In the genomic region with DNA sequence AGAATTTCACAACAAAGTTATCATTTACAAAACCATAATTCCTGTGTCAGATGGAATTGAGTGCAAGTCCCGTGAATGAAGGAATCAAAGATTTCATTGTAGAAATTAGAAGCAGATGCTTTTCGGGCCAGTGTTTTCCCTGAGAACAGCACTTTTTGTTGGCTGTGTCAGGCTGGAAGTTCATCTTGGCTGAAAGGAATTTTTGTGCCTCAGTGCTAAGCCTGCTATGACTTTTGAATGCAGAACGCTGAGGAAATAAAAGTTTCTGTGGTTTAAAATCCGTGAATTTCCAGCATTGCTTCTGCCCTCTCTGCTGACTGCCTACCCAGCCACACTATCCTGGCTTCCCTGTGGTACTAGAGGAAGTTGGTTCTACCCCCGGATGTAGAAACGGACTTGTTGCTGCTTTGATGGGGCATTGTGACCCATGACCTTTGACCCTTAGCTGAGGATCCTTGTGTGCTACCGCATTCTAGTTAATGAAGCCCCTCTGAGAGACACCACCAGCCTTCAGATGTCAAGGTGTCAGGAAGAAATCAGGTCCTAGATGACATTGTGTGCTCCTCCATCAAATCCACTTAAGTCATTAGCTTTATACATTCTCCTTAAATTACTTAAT, we compare ENCODE assay signal across 20 mouse cellular contexts. TPM values are rescaled to one million over a fixed set of nuclear protein-coding genes. Genes with fewer than 3 reads are reported as not detected.
DNase-seq lines count a peak whose midpoint lies in the region; ATAC-seq and TF ChIP-seq lines count a peak whose summit lies in the region.
"Had no signal": no experiment of that assay in that cellular context is flagged by ENCODE, and none has a peak within 500 bp of the region (broad histone marks: within the 10 kb centered on the region; RNA-seq: fewer than 3 reads in every experiment).

No protein-coding gene starts in this region.

- TF ChIP-seq POLR2A in embryonic fibroblast, embryonic 13.5 days (IDR thresholded peaks at IDR 0.05; ENCODE audit: low read depth, low read length), result no peak

- no peak for ATAC-seq in heart, postnatal 0 days (ENCODE audit: insufficient read depth, low read depth)
- ATAC-seq in midbrain, embryonic 15.5 days (replicated peaks), result no peak
- ATAC-seq in liver, embryonic 11.5 days (replicated peaks; ENCODE audit: low FRiP score), result no peak
- ATAC-seq in inflammation-experienced regulatory T-cells, adult 6 months, result no peak
- ATAC-seq: forebrain, embryonic 15.5 days; liver, postnatal 0 days had no signal

- H3K4me1 ChIP-seq in heart, postnatal 0 days (ENCODE audit: control insufficient read depth, insufficient read depth), result peaks cover 31% of the 10 kb centered on the region
- H3K4me1 ChIP-seq in brown adipose tissue, adult 24 weeks (ENCODE audit: control insufficient read depth, insufficient read depth, insufficient read length, low read length), result peaks cover 7% of the 10 kb centered on the region; the same call in 1 of the 2 replicates
- peaks cover 27% of the 10 kb centered on the region for H3K4me1 ChIP-seq in embryonic fibroblast, embryonic 13.5 days (ENCODE audit: control insufficient read depth, insufficient read depth, low read length)
- peaks cover 5% of the 10 kb centered on the region; the same call in 1 of the 2 replicates for H3K4me1 ChIP-seq in midbrain, embryonic 15.5 days
- H3K4me1 ChIP-seq in liver, embryonic 11.5 days (replicated peaks; ENCODE audit: control insufficient read depth, insufficient read depth, low read length), result peaks cover 5% of the 10 kb centered on the region; the same call in 1 of the 2 replicates
- H3K4me1 ChIP-seq: forebrain, embryonic 15.5 days; midbrain, embryonic 12.5 days had no signal

- no peaks in the 10 kb centered on the region for H3K9me3 ChIP-seq in heart, postnatal 0 days (replicated peaks; ENCODE audit: control insufficient read depth, low read length)
- H3K9me3 ChIP-seq in midbrain, embryonic 15.5 days, result no peaks in the 10 kb centered on the region
- H3K9me3 ChIP-seq in liver, embryonic 11.5 days (ENCODE audit: control insufficient read depth, low read length), result no peaks in the 10 kb centered on the region
- H3K9me3 ChIP-seq: forebrain, embryonic 15.5 days; heart, embryonic 10.5 days; midbrain, embryonic 12.5 days had no signal

- intact Hi-C loops in heart, postnatal 14 days (cut with DNase I), result no loop called here

- H3K27ac ChIP-seq in heart, postnatal 0 days (ENCODE audit: low read depth), result peak overlapping the region; percentile 5; the same call in 1 of the 2 replicates
- peak overlapping the region; percentile 33; the same call in 1 of the 2 replicates for H3K27ac ChIP-seq in brown adipose tissue, adult 24 weeks (replicated peaks; ENCODE audit: low read depth, low read length)
- peak overlapping the region; percentile 84 for H3K27ac ChIP-seq in embryonic fibroblast, embryonic 13.5 days (ENCODE audit: insufficient read depth, low read length)
- no peak overlapping the region for H3K27ac ChIP-seq in midbrain, embryonic 15.5 days
- H3K27ac ChIP-seq in liver, embryonic 11.5 days (ENCODE audit: low read depth, low read length), result no peak overlapping the region
- H3K27ac ChIP-seq: forebrain, embryonic 15.5 days; heart, embryonic 10.5 days; kidney, postnatal 0 days; midbrain, embryonic 12.5 days had no signal

- DNase-seq in heart, postnatal 0 days (ENCODE audit: low spot score), result no peak
- DNase-seq in heart, postnatal 14 days, result no peak
- DNase-seq in 3T3-L1 (ENCODE audit: low read depth, low spot score), result peak; percentile 69
- DNase-seq in liver, embryonic 11.5 days (ENCODE audit: low spot score), result no peak
- DNase-seq: adrenal gland, postnatal 14 days; cerebellum, postnatal 10 days; heart, postnatal 36 days; liver, postnatal 0 days; lung, postnatal 36 days; right cerebral cortex, postnatal 25 days; thymus, adult 18-20 months had no signal

- H3K27me3 ChIP-seq in heart, postnatal 0 days (ENCODE audit: control insufficient read depth, insufficient read depth, low read length), result no peaks in the 10 kb centered on the region
- H3K27me3 ChIP-seq in midbrain, embryonic 15.5 days (replicated peaks), result no peaks in the 10 kb centered on the region
- H3K27me3 ChIP-seq in liver, embryonic 11.5 days (replicated peaks; ENCODE audit: control insufficient read depth, insufficient read depth, low read length), result no peaks in the 10 kb centered on the region
- H3K27me3 ChIP-seq: forebrain, embryonic 15.5 days; midbrain, embryonic 12.5 days had no signal

- WGBS in heart, postnatal 0 days, result 69% methylated on average over 7 of the region's 7 CpGs
- WGBS in midbrain, embryonic 15.5 days, result 42% methylated on average over 7 of the region's 7 CpGs
- WGBS in liver, embryonic 11.5 days, result 54% methylated on average over 7 of the region's 7 CpGs

- TF ChIP-seq CTCF in heart, postnatal 0 days (IDR thresholded peaks at IDR 0.05; ENCODE audit: low read depth), result no peak
- no peak for TF ChIP-seq CTCF in embryonic fibroblast, embryonic 13.5 days (IDR thresholded peaks at IDR 0.05; ENCODE audit: borderline replicate concordance, insufficient read depth, low read length)

- H3K4me3 ChIP-seq in heart, postnatal 0 days (ENCODE audit: low read depth, low read length), result no peak overlapping the region
- no peak overlapping the region for H3K4me3 ChIP-seq in brown adipose tissue, adult 24 weeks (ENCODE audit: insufficient read depth, low read depth, low read length)
- H3K4me3 ChIP-seq in embryonic fibroblast, embryonic 13.5 days (ENCODE audit: insufficient read depth, low read length), result no peak overlapping the region
- no peak overlapping the region for H3K4me3 ChIP-seq in midbrain, embryonic 15.5 days
- H3K4me3 ChIP-seq in liver, embryonic 11.5 days (ENCODE audit: low read depth, low read length), result no peak overlapping the region
- H3K4me3 ChIP-seq: forebrain, embryonic 15.5 days; heart, embryonic 10.5 days; midbrain, embryonic 12.5 days; myocyte had no signal

- H3K4me2 ChIP-seq in heart, postnatal 0 days (ENCODE audit: low read depth, low read length), result no peak overlapping the region
- H3K4me2 ChIP-seq in midbrain, embryonic 15.5 days, result no peak overlapping the region
- no peak overlapping the region for H3K4me2 ChIP-seq in liver, embryonic 11.5 days
- H3K4me2 ChIP-seq: forebrain, embryonic 15.5 days; midbrain, embryonic 12.5 days had no signal

- no peak for TF ChIP-seq EP300 in heart, postnatal 0 days (IDR thresholded peaks at IDR 0.05; ENCODE audit: low read depth)

- no peaks in the 10 kb centered on the region for H3K36me3 ChIP-seq in heart, postnatal 0 days (replicated peaks; ENCODE audit: control insufficient read depth, insufficient read depth, low read length)
- H3K36me3 ChIP-seq in midbrain, embryonic 15.5 days (replicated peaks), result no peaks in the 10 kb centered on the region
- no peaks in the 10 kb centered on the region for H3K36me3 ChIP-seq in liver, embryonic 11.5 days (ENCODE audit: control insufficient read depth, insufficient read depth, low read length)
- H3K36me3 ChIP-seq: forebrain, embryonic 15.5 days; heart, embryonic 10.5 days; midbrain, embryonic 12.5 days had no signal

- H3K9ac ChIP-seq in heart, postnatal 0 days (replicated peaks; ENCODE audit: low read depth, low read length), result no peak overlapping the region
- H3K9ac ChIP-seq in midbrain, embryonic 15.5 days, result no peak overlapping the region
- no peak overlapping the region for H3K9ac ChIP-seq in liver, embryonic 11.5 days (ENCODE audit: low read depth, low read length)
- H3K9ac ChIP-seq: forebrain, embryonic 15.5 days; liver, postnatal 0 days; midbrain, embryonic 12.5 days had no signal

RNA-seq across cellular contexts. Expression of a gene that starts 26.1 kb away (rescaled TPM):
- 22.6 and 29.2 TPM in 2 replicates for total RNA-seq in heart, postnatal 0 days (2014; rRNA removed; ENCODE audit: low replicate concordance)
- 17.4 and 17.9 TPM in 2 replicates for polyA plus RNA-seq in heart, postnatal 0 days (2015; fragmentation: Nextera tagmentation; extraction: Ambion mirVana)
- total RNA-seq in heart, postnatal 14 days (2021), result 10 to 100 TPM; 38.3 to 41.1 TPM
- polyA plus RNA-seq in brown adipose tissue, adult 24 weeks (2012; ENCODE audit: insufficient read depth, insufficient read length, missing spikeins), result 5.0 and 5.9 TPM in 2 replicates
- polyA plus RNA-seq in embryonic fibroblast, embryonic 13.5 days (2011; ENCODE audit: insufficient read length, low read depth, missing spikeins), result 113 and 137 TPM in 2 replicates
- polyA plus RNA-seq in midbrain, embryonic 15.5 days (2015; fragmentation: Nextera tagmentation; extraction: Ambion mirVana), result 9.2 and 9.7 TPM in 2 replicates
- 9.7 and 9.9 TPM in 2 replicates for polyA plus RNA-seq in liver, embryonic 11.5 days (2014; fragmentation: Nextera tagmentation; extraction: Ambion mirVana)
- 10 to 100 TPM in 2 of 3 experiments, 1 to 10 TPM in 1; 9.1 to 17.7 (median 13.8) TPM for polyA plus RNA-seq in inflammation-experienced regulatory T-cells, adult 6 months (2017; shearing (Covaris generic))

Comparison
In these comparisons a context has a peak if more than half of its experiments do, and no peak if none do; other contexts are left out.
1. H3K27ac ChIP-seq: peak in heart, postnatal 0 days (single experiment), brown adipose tissue, adult 24 weeks (single experiment) and embryonic fibroblast, embryonic 13.5 days (single experiment); none in midbrain, embryonic 15.5 days (single experiment) and liver, embryonic 11.5 days (single experiment).